Mouse (Mus musculus) activated CD4-positive, CD25-positive, alpha-beta regulatory T cell, adult 9 weeks (primary cell): ENCODE data around the gene Stil. TPM values are rescaled to one million over a fixed set of nuclear protein-coding genes. Genes with fewer than 3 reads are reported as not detected.

ENCODE experiments used
- polyA plus RNA-seq: library from polyadenylated mRNA; unstranded; fragments of 100-300 nt; shearing (Covaris generic); gene quantifications from one replicate; pipeline ENCODE4 v1.2.1, GENCODE M21; 2017

Gene Stil
- 3.0 TPM for polyA plus RNA-seq

GRCm38 (mm10) chr4:114999773-115000428, at the start of gene Stil:
Stil (plus strand) TSS chr4:115000159.

DNA sequence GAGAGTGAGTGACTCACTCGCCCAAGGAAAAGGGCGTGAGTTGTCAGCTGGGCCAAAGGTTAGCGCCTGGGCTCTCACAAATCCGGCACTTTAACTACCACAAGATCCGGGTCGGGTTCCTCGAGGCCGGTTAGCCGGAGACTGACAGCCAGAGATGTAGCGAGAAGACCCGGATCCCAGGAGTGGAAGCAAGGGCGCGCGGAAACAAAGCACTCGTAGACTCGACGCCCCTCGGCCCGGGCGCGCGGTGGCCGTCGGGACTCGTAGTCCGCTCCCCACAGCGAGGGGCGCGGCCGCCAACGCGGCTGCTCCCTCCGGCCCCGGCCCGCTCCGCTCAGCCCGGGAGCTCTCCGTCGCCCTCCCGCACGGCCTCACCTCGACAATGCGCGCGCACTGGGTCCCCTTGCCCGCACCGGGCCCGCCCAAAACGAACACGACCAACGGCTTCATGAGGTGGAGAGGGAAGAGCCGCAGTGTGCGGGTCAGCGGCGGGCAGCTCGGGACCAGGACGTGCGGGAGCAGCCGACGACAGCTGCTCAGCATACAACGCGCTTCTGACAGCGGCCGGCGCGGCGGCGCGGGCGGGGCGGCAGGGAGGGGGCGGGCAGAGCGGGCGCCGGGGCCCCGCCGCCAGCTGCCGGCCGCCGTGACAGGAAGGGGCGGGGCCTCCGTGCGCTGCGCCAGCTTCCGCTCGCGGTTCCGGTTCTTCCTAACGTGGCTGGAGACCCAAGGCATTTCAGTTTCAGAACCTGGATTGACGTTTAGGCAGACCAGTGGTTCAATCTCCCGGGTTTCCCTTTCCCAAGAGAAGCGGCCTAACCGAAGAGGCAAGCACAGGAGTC, 13.1 kb upstream of the Stil start, which contains the start of gene Cmpk1:
Gene Cmpk1 (minus strand): TSS at position 651 of the 842 bp plus-strand sequence.

GRCm38 (mm10) chr4:115056371-115056920, 56.5 kb downstream of the Stil start, which contains the start of gene Tal1:
Tal1 (plus strand) TSS chr4:115056426.

GRCm38 (mm10) chr4:115088611-115089338, 88.8 kb downstream of the Stil start, which contains the start of gene Pdzk1ip1:
Pdzk1ip1 (plus strand) TSS chr4:115088708.

Other genes with a start within 250 kb of the Stil start
- not detected for gene Gm12830, start 178.4 kb upstream of the Stil start, polyA plus RNA-seq
- not detected for gene Foxd2, start 91.3 kb upstream of the Stil start, polyA plus RNA-seq
- not detected for gene Foxe3, start 74.1 kb upstream of the Stil start, polyA plus RNA-seq
- 58.4 TPM for gene Cmpk1, start 12.9 kb upstream of the Stil start, polyA plus RNA-seq
- gene Tal1, start 56.3 kb downstream of the Stil start, polyA plus RNA-seq, result not detected
- 28.2 TPM for gene Pdzk1ip1, start 88.5 kb downstream of the Stil start, polyA plus RNA-seq
- 0.09 TPM for gene Cyp4x1, start 134.1 kb downstream of the Stil start, polyA plus RNA-seq
- gene Cyp4a29, start 241.9 kb downstream of the Stil start, polyA plus RNA-seq, result not detected